Mouse (Mus musculus) G1E (cell line): ENCODE data around the gene Depdc1b. TPM values are rescaled to one million over a fixed set of nuclear protein-coding genes. Genes with fewer than 3 reads are reported as not detected.

Experiments
- ATAC-seq: 2 replicates; pipeline ENCODE4 v1.8.0; 2016; ENCODE audit warnings: mild to moderate bottlenecking; ENCODE audit not compliant: insufficient number of reproducible peaks, poor library complexity, low FRiP score, severe bottlenecking; ENCODE audit errors: extremely low read depth
- DNase-seq: peaks from one replicate; pipeline ENCODE4 v3.0.0; 2012; ENCODE audit warnings: low spot score
- H3K27me3 ChIP-seq: 2 replicates; pipeline ENCODE4 v1.6.1; 2012; ENCODE audit warnings: mild to moderate bottlenecking, low read length, inconsistent platforms; ENCODE audit not compliant: insufficient read depth
- H3K36me3 ChIP-seq: replicated peaks from 2 replicates; pipeline ENCODE3; 2012; ENCODE audit warnings: mild to moderate bottlenecking, inconsistent platforms
- H3K4me1 ChIP-seq: 2 replicates; pipeline ENCODE4 v1.6.1; 2012; ENCODE audit warnings: low read depth, low read length, inconsistent platforms, mixed read lengths; ENCODE audit not compliant: insufficient read depth
- H3K4me3 ChIP-seq: 2 replicates; pipeline ENCODE4 v1.5.1; 2012; ENCODE audit warnings: low read depth, mild to moderate bottlenecking, inconsistent platforms, low read length, moderate library complexity, mixed read lengths
- H3K9me3 ChIP-seq: replicated peaks from 2 replicates; pipeline ENCODE4 v1.6.1; 2012; ENCODE audit warnings: inconsistent platforms
- GATA2 ChIP-seq: IDR thresholded peaks from 2 replicates; pipeline ENCODE4 v1.6.1; 2012; ENCODE audit warnings: low read depth, low read length, inconsistent platforms, borderline replicate concordance
- TAL1 ChIP-seq: conservative IDR thresholded peaks from 2 replicates; pipeline ENCODE4 v1.6.1; 2012; ENCODE audit warnings: low read depth, low read length, inconsistent platforms, mixed read lengths
- polyA plus RNA-seq: library from polyadenylated mRNA; stranded (reverse); fragments of >175 nt; gene quantifications from 2 replicates; pipeline ENCODE4 v1.2.3, GENCODE M21; 2012
- total RNA-seq, 2 experiments: library from RNA; stranded (forward) in 1 of 2; stranded (reverse) in 1 of 2; fragments of 200-1000 nt in 1 of 2; fragments of >200 nt in 1 of 2; fragmentation: Nextera tagmentation in 1 of 2; gene quantifications; 2 replicates each; pipeline ENCODE4 v1.2.3; 2014 to 2017

Depdc1b gene
- total and polyA plus RNA-seq, 3 experiments = 4.7 to 61.3 (median 36.8) TPM

DNA sequence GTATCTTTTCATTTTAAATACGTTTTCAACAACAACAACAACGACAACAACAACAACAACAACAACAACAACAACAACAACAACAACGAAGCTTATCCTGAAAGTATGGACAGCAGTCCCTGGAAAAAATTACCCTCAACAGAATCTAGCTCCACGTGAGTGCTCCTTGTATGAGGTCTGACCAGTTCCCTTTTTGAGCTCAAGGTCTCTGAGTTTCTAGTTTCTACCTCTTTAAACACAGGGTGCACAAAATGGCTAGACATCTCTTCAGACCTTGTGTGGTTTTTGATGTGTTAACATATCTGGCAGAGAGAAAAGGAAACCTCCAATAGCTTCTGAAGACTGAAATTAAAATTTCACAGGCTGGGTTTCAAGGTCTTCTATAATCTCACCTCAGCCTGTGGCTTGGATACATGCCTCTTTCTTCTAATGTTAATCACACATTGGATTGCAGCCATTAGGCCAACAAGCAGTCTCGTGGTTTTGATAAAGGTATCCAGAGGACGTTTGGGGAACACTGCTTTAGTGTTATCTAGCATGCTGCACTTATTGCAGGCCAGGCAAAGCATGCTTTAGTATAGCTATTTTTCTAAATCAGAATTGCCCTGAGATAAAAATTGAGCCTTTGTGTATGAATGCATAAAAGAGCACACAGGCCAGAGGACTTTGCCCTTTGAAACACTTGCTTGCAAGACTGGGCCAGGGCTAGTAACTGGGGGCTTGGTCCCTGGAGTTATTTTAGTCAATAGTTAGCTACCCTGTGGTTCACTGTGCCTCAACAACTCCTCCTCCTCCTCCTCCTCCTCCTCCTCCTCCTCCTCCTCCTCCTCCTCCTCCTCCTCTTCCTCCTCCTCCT is 137.2 kb downstream of the Depdc1b start:
- ATAC-seq (no peak), DNase-seq (no peak)
- Histone ChIP-seq H3K36me3 (no peaks in the 10 kb centered on the region), H3K4me3 (no peak overlapping the region), H3K4me1 (no peaks in the 10 kb centered on the region), H3K27me3 (no peaks in the 10 kb centered on the region), H3K9me3 (no peaks in the 10 kb centered on the region)
- TF ChIP-seq GATA2 = no peak
- no peak for TF ChIP-seq TAL1

Other genes with a start within 250 kb of the Depdc1b start
- 13.7 and 21.1 TPM in 2 replicates for gene Ndufaf2, start 157.7 kb upstream of the Depdc1b start, total RNA-seq (2014; fragmentation: Nextera tagmentation)
- 23.2 and 23.6 TPM in 2 replicates for gene Ndufaf2, start 157.7 kb upstream of the Depdc1b start, total RNA-seq (2017)
- 51.4 and 55.8 TPM in 2 replicates for gene Ndufaf2, start 157.7 kb upstream of the Depdc1b start, polyA plus RNA-seq
- gene Ercc8, start 157.6 kb upstream of the Depdc1b start, total RNA-seq (2014; fragmentation: Nextera tagmentation) = 10.1 and 12.0 TPM in 2 replicates
- gene Ercc8, start 157.6 kb upstream of the Depdc1b start, total RNA-seq (2017) = 11.7 and 13.8 TPM in 2 replicates
- gene Ercc8, start 157.6 kb upstream of the Depdc1b start, polyA plus RNA-seq = 2.5 and 4.1 TPM in 2 replicates
- 0.23 TPM in 1 of 2 replicates, not detected in the other for gene Elovl7, start 101.9 kb upstream of the Depdc1b start, total RNA-seq (2014; fragmentation: Nextera tagmentation)
- gene Elovl7, start 101.9 kb upstream of the Depdc1b start, total RNA-seq (2017) = 0.33 and 0.35 TPM in 2 replicates
- gene Elovl7, start 101.9 kb upstream of the Depdc1b start, polyA plus RNA-seq = not detected in 2 replicates
- 114 and 124 TPM in 2 replicates for gene Pde4d, start 133.6 kb downstream of the Depdc1b start, total RNA-seq (2014; fragmentation: Nextera tagmentation)
- 17.4 and 22.6 TPM in 2 replicates for gene Pde4d, start 133.6 kb downstream of the Depdc1b start, total RNA-seq (2017)
- 8.2 and 8.9 TPM in 2 replicates for gene Pde4d, start 133.6 kb downstream of the Depdc1b start, polyA plus RNA-seq